Mouse (Mus musculus) heart, adult 2 months (tissue): ENCODE measurements around the gene Cadm2.

ENCODE experiments used
- CTCF ChIP-seq: fragments of 200-600 bp; IDR thresholded peaks from 2 replicates; pipeline ENCODE4 v1.8.1; 2022; ENCODE audit warnings: antibody characterized with exemption, mild to moderate bottlenecking, moderate library complexity
- POLR2A ChIP-seq: fragments of 200-500 bp; IDR thresholded peaks from 2 replicates; pipeline ENCODE4 v1.6.1; 2011; ENCODE audit warnings: mild to moderate bottlenecking, low read depth, low read length, control low read depth; ENCODE audit not compliant: insufficient read depth

DNA sequence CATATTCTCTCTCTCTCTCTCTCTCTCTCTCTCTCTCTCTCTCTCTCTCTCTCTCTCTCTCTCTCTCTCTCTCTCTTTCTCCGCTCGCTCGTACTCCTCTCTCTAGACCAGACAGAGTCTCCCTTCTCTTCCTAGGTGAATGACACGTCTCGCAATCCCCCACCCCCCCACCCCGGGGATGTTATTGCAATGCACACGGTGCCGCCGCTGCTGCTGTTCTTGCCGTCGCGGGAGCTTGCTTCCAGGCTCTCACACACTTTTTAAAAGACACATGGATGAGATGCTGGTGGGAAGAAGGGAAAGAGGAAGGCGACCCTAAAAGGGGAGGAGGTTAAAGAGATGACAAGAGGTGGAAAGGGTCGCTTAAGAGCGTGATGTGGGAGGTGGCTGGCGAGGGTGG, 1.3 kb downstream of the Cadm2 start:
- TF ChIP-seq POLR2A, result no peak
- TF ChIP-seq CTCF, result no peak
